Mouse (Mus musculus) heart, postnatal 0 days (tissue): ENCODE measurements around the gene Ntm. TPM values are rescaled to one million over a fixed set of nuclear protein-coding genes. Genes with fewer than 3 reads are reported as not detected.
A peak's percentile ranks its signal among the peaks of the same experiment; 100 is the strongest.

Source experiments
- ATAC-seq: fragments of 200-750 bp; cut with Nextera tagmentation; 2 replicates; pipeline ENCODE4 v1.8.0; 2017; ENCODE audit warnings: low read depth, moderate number of reproducible peaks, moderate library complexity; ENCODE audit not compliant: insufficient read depth
- DNase-seq: peaks from one replicate; pipeline ENCODE4 v3.0.0-alpha.2; 2016; ENCODE audit warnings: low spot score
- H3K27ac ChIP-seq: fragments of 300-500 bp; sonication (generic); 2 replicates; pipeline ENCODE4 v1.5.1; 2014; ENCODE audit warnings: low read depth, mild to moderate bottlenecking
- H3K27me3 ChIP-seq: fragments of 300-500 bp; sonication (generic); 2 replicates; pipeline ENCODE4 v1.6.1; 2014; ENCODE audit warnings: low read length, mixed read lengths; ENCODE audit not compliant: control insufficient read depth, insufficient read depth
- H3K36me3 ChIP-seq: fragments of 300-500 bp; sonication (generic); replicated peaks from 2 replicates; pipeline ENCODE4 v1.6.1; 2014; ENCODE audit warnings: low read length, mixed read lengths; ENCODE audit not compliant: control insufficient read depth, insufficient read depth
- H3K4me1 ChIP-seq: fragments of 300-500 bp; sonication (generic); 2 replicates; pipeline ENCODE4 v1.6.1; 2014; ENCODE audit warnings: antibody characterized with exemption; ENCODE audit not compliant: control insufficient read depth, insufficient read depth
- H3K4me2 ChIP-seq: fragments of 300-500 bp; sonication (generic); 2 replicates; pipeline ENCODE4 v1.6.1; 2014; ENCODE audit warnings: low read depth, mild to moderate bottlenecking, low read length, moderate library complexity
- H3K4me3 ChIP-seq: fragments of 300-500 bp; sonication (generic); 2 replicates; pipeline ENCODE4 v1.5.1; 2014; ENCODE audit warnings: low read depth, low read length
- H3K9ac ChIP-seq: fragments of 300-500 bp; sonication (generic); replicated peaks from 2 replicates; pipeline ENCODE4 v1.6.1; 2014; ENCODE audit warnings: low read depth, low read length, mixed read lengths
- H3K9me3 ChIP-seq: fragments of 300-500 bp; sonication (generic); replicated peaks from 2 replicates; pipeline ENCODE4 v1.6.1; 2016; ENCODE audit warnings: low read length; ENCODE audit not compliant: control insufficient read depth
- CTCF ChIP-seq: IDR thresholded peaks from 2 replicates; pipeline ENCODE4 v1.5.1; 2016; ENCODE audit warnings: antibody characterized with exemption, control low read depth, low read depth
- EP300 ChIP-seq: IDR thresholded peaks from 2 replicates; pipeline ENCODE4 v1.6.1; 2016; ENCODE audit warnings: antibody characterized with exemption, low read depth
- WGBS: fragments of 180-500 bp; shearing (Covaris S2); extraction: QIAGEN DNeasy Blood & Tissue Kit; methylation state at CpG from one replicate; pipeline ENCODE4 v1.1.7; 2014; 5-methylcytosine and 5-hydroxymethylcytosine counted together
- polyA plus RNA-seq: library from polyadenylated mRNA; unstranded; fragments of >200 nt; fragmentation: Nextera tagmentation; extraction: Ambion mirVana; gene quantifications from 2 replicates; pipeline ENCODE4 v1.2.1, GENCODE M21; 2015
- total RNA-seq: library from RNA; depleted of rRNA; stranded (reverse); fragments of >200 nt; gene quantifications from 2 replicates; pipeline ENCODE4 v1.2.3, GENCODE M21; 2014; ENCODE audit warnings: low replicate concordance

Gene Ntm
- total and polyA plus RNA-seq, 2 experiments from 2014 or later: 7.1 to 8.8 TPM

DNA sequence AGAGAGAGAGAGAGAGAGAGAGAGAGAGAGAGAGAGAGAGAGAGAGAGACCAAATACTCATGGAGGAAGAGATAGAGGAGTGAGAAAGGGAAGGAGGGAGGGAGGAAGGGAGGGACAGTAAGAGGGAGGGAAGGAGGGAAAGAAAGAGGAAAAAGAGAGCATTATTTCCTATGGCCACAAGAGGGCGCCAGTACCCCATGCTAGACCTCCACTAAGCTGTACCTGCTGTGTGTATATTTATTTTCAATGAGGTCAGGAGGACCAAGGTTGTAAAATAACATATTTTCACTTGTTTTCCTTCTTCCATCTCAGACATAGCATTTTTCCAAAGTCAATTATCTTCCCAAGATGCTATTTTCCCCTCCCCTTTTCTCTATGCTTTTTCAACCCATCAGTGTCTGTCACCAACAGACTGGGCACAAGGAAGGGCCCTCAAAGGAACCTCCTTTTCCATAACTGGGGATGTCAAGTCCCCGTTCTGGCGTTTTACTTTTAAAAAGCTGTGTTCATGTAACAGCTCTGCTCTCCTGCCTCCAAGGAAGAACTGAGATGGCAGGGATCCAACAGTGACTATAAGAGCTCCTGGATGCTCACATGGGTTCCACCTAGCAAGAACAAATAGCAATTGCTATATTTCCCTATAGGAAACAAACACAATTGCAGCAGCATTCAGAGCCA is 301.3 kb downstream of the Ntm start:
- ATAC-seq: no peak
- peak; percentile 91 for TF ChIP-seq CTCF
- no peak for TF ChIP-seq EP300
- Histone ChIP-seq H3K27ac (no peak overlapping the region), H3K4me1 (no peaks in the 10 kb centered on the region), H3K4me2 (no peak overlapping the region), H3K36me3 (no peaks in the 10 kb centered on the region), H3K9ac (no peak overlapping the region), H3K4me3 (no peak overlapping the region), H3K27me3 (no peaks in the 10 kb centered on the region), H3K9me3 (no peaks in the 10 kb centered on the region)
- WGBS: 11% methylated on average over 3 of the region's 3 CpGs
- peak; percentile 46 for DNase-seq

DNA sequence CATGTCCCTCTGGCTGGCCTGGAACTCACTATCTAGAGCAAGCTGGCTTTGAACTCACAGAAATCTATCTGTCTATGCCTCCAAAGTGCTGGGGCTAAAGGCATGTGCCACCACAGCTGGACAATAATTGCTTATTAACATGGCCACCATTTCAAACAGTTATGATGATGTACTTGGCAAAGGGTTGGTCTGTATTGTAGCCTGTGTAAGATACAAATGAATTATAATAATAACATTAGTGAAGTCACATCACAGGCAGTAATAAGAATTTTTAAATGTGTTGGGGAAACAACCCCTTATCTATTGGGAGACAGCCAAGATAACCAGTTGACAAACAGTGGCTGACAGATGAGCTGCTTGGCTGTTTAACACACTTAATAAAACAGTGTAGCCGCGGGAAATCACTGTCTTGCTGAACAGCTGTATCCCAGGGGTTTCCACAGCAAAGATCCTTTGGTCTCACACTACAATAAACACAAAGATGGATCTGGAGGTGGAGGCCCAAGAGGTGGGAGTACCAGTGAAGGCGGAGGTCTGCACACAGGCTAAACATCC is 302.8 kb downstream of the Ntm start:
- ATAC-seq (no peak), DNase-seq (no peak)
- 41% methylated on average over 3 of the region's 3 CpGs for WGBS
- no peaks in the 10 kb centered on the region for H3K27me3 ChIP-seq
- no peaks in the 10 kb centered on the region for H3K4me1 ChIP-seq
- H3K4me2 ChIP-seq: no peak overlapping the region
- no peaks in the 10 kb centered on the region for H3K9me3 ChIP-seq
- no peak for TF ChIP-seq CTCF
- no peak for TF ChIP-seq EP300
- no peaks in the 10 kb centered on the region for H3K36me3 ChIP-seq
- H3K4me3 ChIP-seq: no peak overlapping the region
- no peak overlapping the region for H3K9ac ChIP-seq
- no peak overlapping the region for H3K27ac ChIP-seq

DNA sequence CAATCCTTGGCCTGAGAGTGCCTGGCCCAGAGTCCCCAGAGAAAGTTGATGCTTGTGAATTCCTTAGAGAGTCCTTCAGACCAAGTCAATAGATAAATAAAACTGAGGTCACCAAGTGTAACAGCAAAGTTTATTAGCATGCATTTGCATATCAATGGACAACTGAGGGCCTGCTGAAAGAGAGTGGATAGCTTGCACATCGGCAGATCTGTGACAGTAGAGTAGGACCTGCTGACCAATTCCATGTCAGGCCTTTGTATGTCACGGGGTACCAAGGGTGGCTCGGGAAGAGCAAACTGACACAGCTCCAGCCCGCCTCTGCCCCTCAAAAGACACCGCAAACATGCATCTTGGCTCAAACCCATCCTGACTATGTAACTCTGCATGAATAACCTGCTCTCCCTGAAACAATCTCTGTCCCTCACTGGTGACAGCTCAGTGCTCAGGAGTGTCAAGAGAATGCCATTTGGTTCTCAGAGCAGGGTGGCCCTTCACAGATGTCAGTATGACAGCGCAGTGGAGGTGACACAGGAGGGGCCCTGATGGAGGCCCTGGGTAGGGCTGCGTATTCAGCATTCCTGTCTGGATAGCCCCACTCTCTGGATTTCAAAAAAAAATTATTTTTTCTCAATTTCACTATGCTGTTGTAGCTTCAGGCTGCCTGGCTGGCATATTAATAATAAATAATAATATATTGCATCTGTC is 305.0 kb downstream of the Ntm start:
- 59% methylated on average over 7 of the region's 7 CpGs for WGBS
- no peak for ATAC-seq
- H3K36me3 ChIP-seq: no peaks in the 10 kb centered on the region
- no peak for DNase-seq
- TF ChIP-seq EP300 (no peak), CTCF (no peak)
- 0 out of 2 replicates have a peak, but pooled peaks cover 5% of the 10 kb centered on the region for H3K27me3 ChIP-seq
- H3K4me1 ChIP-seq: no peaks in the 10 kb centered on the region
- H3K4me3 ChIP-seq: no peak overlapping the region
- no peak overlapping the region for H3K9ac ChIP-seq
- no peak overlapping the region for H3K27ac ChIP-seq
- no peaks in the 10 kb centered on the region for H3K9me3 ChIP-seq
- no peak overlapping the region for H3K4me2 ChIP-seq

DNA sequence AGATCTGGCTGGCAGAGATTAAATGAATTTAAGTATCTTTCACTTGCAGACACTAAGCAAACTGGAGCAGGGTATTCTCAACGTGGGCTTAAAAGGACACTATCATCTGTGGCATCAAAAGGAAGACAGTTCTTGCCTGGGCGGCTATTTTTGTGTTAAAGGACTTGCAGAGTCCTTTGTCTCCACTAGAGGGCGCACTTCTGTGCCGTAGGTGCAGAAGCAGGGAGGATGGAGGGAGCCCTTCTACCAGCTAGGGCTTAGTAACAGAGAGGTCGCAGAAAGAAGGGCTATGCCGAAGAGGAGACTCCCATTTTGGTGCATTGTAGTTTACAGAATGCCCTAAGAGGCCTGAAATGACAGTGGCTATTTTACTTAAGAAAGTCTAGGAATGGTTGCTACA is 308.1 kb downstream of the Ntm start:
- Histone ChIP-seq H3K4me3 (no peak overlapping the region), H3K9ac (no peak overlapping the region), H3K27me3 (0 out of 2 replicates have a peak, but pooled peaks cover 5% of the 10 kb centered on the region), H3K36me3 (no peaks in the 10 kb centered on the region), H3K4me2 (no peak overlapping the region), H3K9me3 (no peaks in the 10 kb centered on the region), H3K27ac (no peak overlapping the region), H3K4me1 (no peaks in the 10 kb centered on the region)
- DNase-seq (peak; percentile 46), ATAC-seq (no peak)
- WGBS: 9% methylated on average over 6 of the region's 6 CpGs
- TF ChIP-seq EP300 (no peak), CTCF (peak; percentile 87)

DNA sequence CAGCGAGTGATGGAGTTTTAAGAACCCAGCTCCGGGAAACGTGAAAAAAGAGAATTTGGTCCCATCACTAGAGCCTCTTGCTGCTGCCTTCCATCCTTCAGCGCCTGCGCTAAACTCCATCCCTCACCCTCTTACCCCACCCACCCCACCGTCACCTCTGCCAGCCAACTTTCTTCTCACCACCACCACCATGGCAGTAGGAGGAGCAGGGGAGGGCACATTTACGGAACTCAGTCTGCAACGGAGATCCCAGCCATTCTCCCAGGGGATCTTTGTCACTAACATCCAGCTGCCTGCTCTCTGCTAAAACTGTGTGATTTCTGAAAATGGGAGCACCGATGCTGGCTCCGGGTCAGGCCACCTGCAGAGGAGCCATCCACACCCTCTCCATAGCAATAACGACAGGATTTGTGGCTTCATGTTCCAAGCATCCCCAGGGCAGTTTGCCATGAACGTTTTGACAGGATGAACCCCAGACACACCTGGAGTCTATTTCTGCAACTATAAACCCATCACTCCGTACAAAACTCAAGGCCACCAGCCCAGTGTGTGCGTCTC is 309.2 kb downstream of the Ntm start:
- Histone ChIP-seq H3K4me3 (no peak overlapping the region), H3K27me3 (0 out of 2 replicates have a peak, but pooled peaks cover 5% of the 10 kb centered on the region), H3K4me1 (no peaks in the 10 kb centered on the region), H3K9ac (no peak overlapping the region), H3K36me3 (no peaks in the 10 kb centered on the region), H3K4me2 (no peak overlapping the region), H3K27ac (no peak overlapping the region), H3K9me3 (no peaks in the 10 kb centered on the region)
- WGBS: 58% methylated on average over 14 of the region's 14 CpGs
- DNase-seq (no peak), ATAC-seq (no peak)
- TF ChIP-seq EP300 (no peak), CTCF (no peak)
